9 mouse cellular contexts compared by ENCODE assay signal in the genomic region with DNA sequence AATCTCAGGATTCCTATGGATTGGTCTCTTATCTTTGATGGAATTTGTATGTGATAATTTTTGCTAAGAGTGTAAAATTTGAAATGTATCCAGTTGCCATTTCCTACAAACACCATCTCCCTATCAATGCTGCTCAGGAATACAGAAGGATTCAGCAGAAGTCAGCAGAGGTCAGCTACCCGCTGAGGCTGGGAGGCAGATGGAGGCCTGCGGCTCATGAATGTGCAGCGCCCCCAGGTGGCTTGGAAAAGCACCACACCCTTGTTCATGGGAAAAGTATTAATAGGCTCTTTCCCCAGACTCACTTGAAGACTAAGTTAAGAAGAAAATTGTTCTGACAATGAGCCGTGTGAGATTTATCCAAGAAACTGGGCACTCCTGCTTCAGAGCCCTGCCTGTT.
DNase-seq lines count a peak whose midpoint lies in the region; ATAC-seq and TF ChIP-seq lines count a peak whose summit lies in the region.
"Had no signal": no experiment of that assay in that cellular context is flagged by ENCODE, and none has a peak within 500 bp of the region (broad histone marks: within the 10 kb centered on the region; RNA-seq: fewer than 3 reads in every experiment).

No protein-coding gene starts in this region.

- no peaks in the 10 kb centered on the region for H3K4me1 ChIP-seq in midbrain, embryonic 11.5 days (ENCODE audit: control insufficient read depth, insufficient read depth, low read length)
- H3K4me1 ChIP-seq in midbrain, embryonic 15.5 days, result no peaks in the 10 kb centered on the region
- H3K4me1 ChIP-seq in cortical plate, adult 2 months (ENCODE audit: control insufficient read depth, insufficient read depth, low read length), result no peaks in the 10 kb centered on the region
- no peaks in the 10 kb centered on the region for H3K4me1 ChIP-seq in midbrain, postnatal 0 days (ENCODE audit: insufficient read depth, low read length)

- WGBS in midbrain, embryonic 11.5 days, result 33% methylated on average over 4 of the region's 4 CpGs
- 31% methylated on average over 4 of the region's 4 CpGs for WGBS in midbrain, embryonic 15.5 days
- 37% methylated on average over 4 of the region's 4 CpGs for WGBS in midbrain, postnatal 0 days

- H3K27ac ChIP-seq in midbrain, embryonic 11.5 days (ENCODE audit: low read depth, low read length), result no peak overlapping the region
- no peak overlapping the region for H3K27ac ChIP-seq in midbrain, embryonic 15.5 days
- H3K27ac ChIP-seq in cortical plate, adult 2 months (ENCODE audit: insufficient read depth, low read length), result no peak overlapping the region
- H3K27ac ChIP-seq in midbrain, postnatal 0 days (ENCODE audit: low read depth, low read length), result no peak overlapping the region

- no peaks in the 10 kb centered on the region for H3K36me3 ChIP-seq in midbrain, embryonic 11.5 days (ENCODE audit: control insufficient read depth, insufficient read depth, low read length)
- no peaks in the 10 kb centered on the region for H3K36me3 ChIP-seq in midbrain, embryonic 15.5 days (replicated peaks)
- no peaks in the 10 kb centered on the region for H3K36me3 ChIP-seq in midbrain, postnatal 0 days (ENCODE audit: insufficient read depth, low read length)

- DNase-seq in heart, postnatal 4 days, result peak; percentile 12
- DNase-seq in heart, postnatal 14 days, result no peak
- peak; percentile 86 for DNase-seq in midbrain, embryonic 11.5 days (ENCODE audit: low spot score, missing footprints)
- DNase-seq in midbrain, postnatal 0 days (ENCODE audit: low spot score), result peak; percentile 11
- no peak for DNase-seq in left cerebral cortex, adult 9 months (ENCODE audit: low spot score in 2 of 2)
- no peak for DNase-seq in urinary bladder, adult 18-20 months (ENCODE audit: low spot score in 2 of 2)

- intact Hi-C loops in heart, postnatal 14 days (cut with DNase I), result no loop called here

- ATAC-seq in midbrain, embryonic 11.5 days (ENCODE audit: low FRiP score), result no peak
- ATAC-seq in midbrain, embryonic 15.5 days (replicated peaks), result no peak
- no peak for ATAC-seq in midbrain, postnatal 0 days (ENCODE audit: low FRiP score)
- ATAC-seq: forebrain, embryonic 16.5 days had no signal

- TF ChIP-seq CTCF in cortical plate, adult 2 months (IDR thresholded peaks at IDR 0.05; ENCODE audit: extremely low read depth, insufficient read depth, low read length), result 0 out of 2 replicates have a peak, but pooled peaks have one; percentile 25
- TF ChIP-seq CTCF in midbrain, postnatal 0 days (IDR thresholded peaks at IDR 0.05), result peak; percentile 59

- H3K4me2 ChIP-seq in midbrain, embryonic 11.5 days, result no peak overlapping the region
- H3K4me2 ChIP-seq in midbrain, embryonic 15.5 days, result no peak overlapping the region
- H3K4me2 ChIP-seq in midbrain, postnatal 0 days (ENCODE audit: low read depth, low read length, poor library complexity, severe bottlenecking), result no peak overlapping the region

- H3K4me3 ChIP-seq in midbrain, embryonic 11.5 days (ENCODE audit: low read depth, low read length), result no peak overlapping the region
- H3K4me3 ChIP-seq in midbrain, embryonic 15.5 days, result no peak overlapping the region
- no peak overlapping the region for H3K4me3 ChIP-seq in cortical plate, adult 2 months (ENCODE audit: insufficient read depth, low read length)
- no peak overlapping the region for H3K4me3 ChIP-seq in midbrain, postnatal 0 days (ENCODE audit: low read depth, low read length)

- no peaks in the 10 kb centered on the region for H3K27me3 ChIP-seq in midbrain, embryonic 11.5 days (ENCODE audit: control insufficient read depth, insufficient read depth, low read length)
- H3K27me3 ChIP-seq in midbrain, embryonic 15.5 days (replicated peaks), result no peaks in the 10 kb centered on the region
- no peaks in the 10 kb centered on the region for H3K27me3 ChIP-seq in midbrain, postnatal 0 days (ENCODE audit: insufficient read depth, low read length)

- H3K9ac ChIP-seq in midbrain, embryonic 11.5 days (ENCODE audit: low read length), result no peak overlapping the region
- no peak overlapping the region for H3K9ac ChIP-seq in midbrain, embryonic 15.5 days
- H3K9ac ChIP-seq in midbrain, postnatal 0 days (replicated peaks; ENCODE audit: low read length, poor library complexity, severe bottlenecking), result no peak overlapping the region

- no peaks in the 10 kb centered on the region for H3K9me3 ChIP-seq in midbrain, embryonic 11.5 days (ENCODE audit: control insufficient read depth, low read length)
- no peaks in the 10 kb centered on the region for H3K9me3 ChIP-seq in midbrain, embryonic 15.5 days
- no peaks in the 10 kb centered on the region for H3K9me3 ChIP-seq in midbrain, postnatal 0 days (ENCODE audit: low read length)

- TF ChIP-seq POLR2A in cortical plate, adult 2 months (IDR thresholded peaks at IDR 0.05; ENCODE audit: extremely low read depth, insufficient read depth, low read length), result no peak

Comparison
In these comparisons a context has a peak if more than half of its experiments do, and no peak if none do; other contexts are left out.
1. DNase-seq: peak in heart, postnatal 4 days (single experiment), midbrain, embryonic 11.5 days (single experiment) and midbrain, postnatal 0 days (single experiment); none in heart, postnatal 14 days (0 of 2), left cerebral cortex, adult 9 months (0 of 2) and urinary bladder, adult 18-20 months (0 of 2).